Mouse (Mus musculus) liver, embryonic 14.5 days (tissue): Measurements from ENCODE around the gene Patz1. TPM values are rescaled to one million over a fixed set of nuclear protein-coding genes. Genes with fewer than 3 reads are reported as not detected.

Experiments used
- ATAC-seq: fragments of 200-750 bp; cut with Nextera tagmentation; 2 replicates; pipeline ENCODE4 v1.8.0; 2017; ENCODE audit warnings: moderate number of reproducible peaks, mild to moderate bottlenecking, moderate library complexity; ENCODE audit not compliant: insufficient read depth
- DNase-seq, 3 experiments: peaks; one replicate each; pipeline ENCODE4 v3.0.0-alpha.2; 2012 to 2013; ENCODE audit warnings: low read depth in 3 of 3, low spot score in 3 of 3
- H3K27ac ChIP-seq: fragments of 300-500 bp; sonication (generic); 2 replicates; pipeline ENCODE4 v1.5.1; 2014; ENCODE audit warnings: moderate library complexity, mild to moderate bottlenecking, control low read depth, inconsistent platforms
- H3K27me3 ChIP-seq: fragments of 300-500 bp; sonication (generic); 2 replicates; pipeline ENCODE4 v1.6.1; 2014; ENCODE audit warnings: mild to moderate bottlenecking, low read length, moderate library complexity; ENCODE audit not compliant: control insufficient read depth, insufficient read depth
- H3K36me3 ChIP-seq: fragments of 300-500 bp; sonication (generic); replicated peaks from 2 replicates; pipeline ENCODE4 v1.6.1; 2014; ENCODE audit warnings: low read depth; ENCODE audit not compliant: control insufficient read depth, insufficient read depth
- H3K4me1 ChIP-seq, 2 experiments: fragments of 200-500 bp in 1 of 2; fragments of 300-500 bp in 1 of 2; sonication (generic) in 1 of 2; replicated peaks; 2 replicates each; pipeline ENCODE4 v1.6.1; 2012 to 2014; ENCODE audit warnings: antibody characterized with exemption in 1 of 2, inconsistent platforms in 1 of 2, low read length in 1 of 2; ENCODE audit not compliant: control insufficient read depth in 2 of 2, insufficient read depth in 2 of 2
- H3K4me2 ChIP-seq: fragments of 300-500 bp; sonication (generic); 2 replicates; pipeline ENCODE4 v1.6.1; 2014; ENCODE audit warnings: low read depth, mild to moderate bottlenecking, control low read depth, moderate library complexity
- H3K4me3 ChIP-seq, 2 experiments: fragments of 200-500 bp in 1 of 2; fragments of 300-500 bp in 1 of 2; sonication (generic) in 1 of 2; 2 replicates each; pipeline ENCODE4 v1.5.1; 2012 to 2014; ENCODE audit warnings: low read depth in 2 of 2, low read length in 2 of 2, mild to moderate bottlenecking in 2 of 2, control low read depth in 1 of 2, inconsistent platforms in 1 of 2, moderate library complexity in 1 of 2; ENCODE audit not compliant: insufficient read depth in 1 of 2
- H3K9ac ChIP-seq: fragments of 300-500 bp; sonication (generic); replicated peaks from 2 replicates; pipeline ENCODE4 v1.6.1; 2014; ENCODE audit warnings: mild to moderate bottlenecking, control low read depth, moderate library complexity
- H3K9me3 ChIP-seq: fragments of 300-500 bp; sonication (generic); 2 replicates; pipeline ENCODE4 v1.6.1; 2016; ENCODE audit warnings: low read length, mixed read lengths; ENCODE audit not compliant: control insufficient read depth
- CTCF ChIP-seq: IDR thresholded peaks from 2 replicates; pipeline ENCODE4 v1.5.1; 2016; ENCODE audit warnings: antibody characterized with exemption, low read depth, control low read depth
- EP300 ChIP-seq: IDR thresholded peaks from 2 replicates; pipeline ENCODE4 v1.6.1; 2016; ENCODE audit warnings: antibody characterized with exemption, low read depth
- WGBS: fragments of 180-500 bp; shearing (Covaris S2); extraction: QIAGEN DNeasy Blood & Tissue Kit; methylation state at CpG from one replicate; pipeline ENCODE4 v1.1.7; 2014; ENCODE audit not compliant: insufficient replicate concordance; 5-methylcytosine and 5-hydroxymethylcytosine counted together
- polyA plus RNA-seq, 2 experiments: library from polyadenylated mRNA; depleted of rRNA in 1 of 2; stranded (reverse) in 1 of 2; unstranded in 1 of 2; fragments of >200 nt; fragmentation: Nextera tagmentation in 1 of 2; extraction: Ambion mirVana in 1 of 2; gene quantifications; 2 replicates each; pipeline versions ENCODE4 v1.2.1 to v1.2.3; 2012 to 2014

Patz1 gene
- polyA plus RNA-seq, 2 experiments = 11.6 to 16.2 TPM

DNA sequence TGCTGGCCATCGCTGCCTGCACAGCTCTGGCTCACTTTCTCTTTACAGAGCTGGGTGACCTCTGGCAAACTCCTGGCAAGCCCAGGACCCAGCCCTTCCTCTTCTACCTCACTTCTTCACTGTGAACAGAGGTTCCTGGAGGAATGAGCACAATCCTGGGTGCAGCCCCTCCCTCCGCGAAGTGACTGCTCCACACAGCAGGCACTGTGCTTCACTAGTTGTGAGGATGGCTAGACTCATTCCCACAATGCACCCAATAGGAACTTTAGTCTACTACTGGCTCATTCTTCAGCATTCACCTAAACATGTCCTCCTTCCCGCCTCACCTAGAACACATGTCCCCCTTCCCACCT is 60.6 kb downstream of the Patz1 start:
- WGBS = 65% methylated on average over 4 of the region's 4 CpGs
- H3K4me1 ChIP-seq = peaks cover 0 to 7% of the 10 kb centered on the region in 2 experiments; a peak in 2 of 4 replicates
- no peak overlapping the region for H3K9ac ChIP-seq
- no peak overlapping the region for H3K4me3 ChIP-seq
- no peak overlapping the region for H3K4me2 ChIP-seq
- no peak overlapping the region for H3K27ac ChIP-seq
- DNase-seq (no peak), ATAC-seq (no peak)
- no peaks in the 10 kb centered on the region for H3K27me3 ChIP-seq
- no peaks in the 10 kb centered on the region for H3K36me3 ChIP-seq
- TF ChIP-seq EP300 = no peak
- TF ChIP-seq CTCF = no peak
- H3K9me3 ChIP-seq = no peaks in the 10 kb centered on the region

GRCm38 (mm10) chr11:3352131-3352530 is 63.5 kb downstream of the Patz1 start:
- Histone ChIP-seq H3K9ac (no peak overlapping the region), H3K27me3 (no peaks in the 10 kb centered on the region), H3K27ac (no peak overlapping the region), H3K9me3 (no peaks in the 10 kb centered on the region), H3K4me1 (peaks cover 0 to 7% of the 10 kb centered on the region in 2 experiments; a peak in 2 of 4 replicates), H3K4me3 (no peak overlapping the region), H3K4me2 (no peak overlapping the region), H3K36me3 (no peaks in the 10 kb centered on the region)
- WGBS = 76% methylated on average over 9 of the region's 9 CpGs
- ATAC-seq = no peak
- no peak for DNase-seq
- no peak for TF ChIP-seq CTCF
- no peak for TF ChIP-seq EP300

DNA sequence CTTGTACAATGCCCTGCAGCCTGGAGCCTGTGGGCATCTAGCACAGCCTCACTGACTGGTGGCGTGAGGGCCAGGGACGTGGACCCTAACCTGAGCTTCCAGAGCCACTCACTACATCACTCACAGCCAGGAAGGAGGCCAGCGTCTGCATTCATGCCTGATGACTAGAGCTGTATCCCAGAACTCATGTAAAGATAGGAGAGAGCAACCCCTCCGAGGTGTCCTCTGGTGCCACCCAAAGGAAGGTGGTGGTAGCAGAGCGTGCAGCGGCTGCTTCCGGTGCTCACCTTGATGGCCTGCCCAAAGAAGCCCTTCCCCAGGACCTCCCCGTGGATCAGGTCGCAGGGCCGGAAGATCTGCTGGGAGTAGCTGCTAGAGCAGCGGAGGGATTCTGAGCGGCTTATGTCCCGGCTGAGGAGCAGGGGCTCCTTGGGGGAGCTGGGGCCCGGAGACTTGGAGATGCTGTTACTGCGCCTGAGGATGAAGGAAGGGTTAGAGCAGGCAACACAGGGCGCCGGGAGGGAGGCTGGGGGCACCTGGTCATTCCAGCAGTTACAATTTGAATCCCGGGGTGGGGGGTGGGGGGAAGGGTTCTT is 64.4 kb downstream of the Patz1 start:
- Histone ChIP-seq H3K36me3 (no peaks in the 10 kb centered on the region), H3K4me3 (no peak overlapping the region), H3K9me3 (no peaks in the 10 kb centered on the region), H3K9ac (no peak overlapping the region), H3K4me1 (peaks cover 0 to 7% of the 10 kb centered on the region in 2 experiments; a peak in 2 of 4 replicates), H3K27me3 (no peaks in the 10 kb centered on the region), H3K27ac (no peak overlapping the region), H3K4me2 (no peak overlapping the region)
- DNase-seq = no peak
- 72% methylated on average over 18 of the region's 18 CpGs for WGBS
- TF ChIP-seq EP300 (no peak), CTCF (peak; percentile 44)
- ATAC-seq = no peak

Other genes with a start within 250 kb of the Patz1 start
- gene Sfi1, start 95.4 kb upstream of the Patz1 start, polyA plus RNA-seq (2012; rRNA removed) = 4.3 and 5.4 TPM in 2 replicates
- gene Sfi1, start 95.4 kb upstream of the Patz1 start, polyA plus RNA-seq (2014; fragmentation: Nextera tagmentation; extraction: Ambion mirVana) = 1.7 and 2.4 TPM in 2 replicates
- 33.2 and 35.9 TPM in 2 replicates for gene Eif4enif1, start 86.5 kb upstream of the Patz1 start, polyA plus RNA-seq (2012; rRNA removed)
- 20.9 and 22.3 TPM in 2 replicates for gene Eif4enif1, start 86.5 kb upstream of the Patz1 start, polyA plus RNA-seq (2014; fragmentation: Nextera tagmentation; extraction: Ambion mirVana)
- 24.6 and 38.4 TPM in 2 replicates for gene Drg1, start 22.5 kb upstream of the Patz1 start, polyA plus RNA-seq (2012; rRNA removed)
- 112 and 118 TPM in 2 replicates for gene Drg1, start 22.5 kb upstream of the Patz1 start, polyA plus RNA-seq (2014; fragmentation: Nextera tagmentation; extraction: Ambion mirVana)
- 0.79 and 0.96 TPM in 2 replicates for gene Pik3ip1, start 41.5 kb downstream of the Patz1 start, polyA plus RNA-seq (2012; rRNA removed)
- gene Pik3ip1, start 41.5 kb downstream of the Patz1 start, polyA plus RNA-seq (2014; fragmentation: Nextera tagmentation; extraction: Ambion mirVana) = 0.42 and 0.94 TPM in 2 replicates
- gene Limk2, start 120.3 kb downstream of the Patz1 start, polyA plus RNA-seq (2012; rRNA removed) = 7.1 and 7.4 TPM in 2 replicates
- gene Limk2, start 120.3 kb downstream of the Patz1 start, polyA plus RNA-seq (2014; fragmentation: Nextera tagmentation; extraction: Ambion mirVana) = 7.0 and 9.5 TPM in 2 replicates
- gene Rnf185, start 163.5 kb downstream of the Patz1 start, polyA plus RNA-seq (2012; rRNA removed) = 5.0 and 5.5 TPM in 2 replicates
- 8.5 and 9.2 TPM in 2 replicates for gene Rnf185, start 163.5 kb downstream of the Patz1 start, polyA plus RNA-seq (2014; fragmentation: Nextera tagmentation; extraction: Ambion mirVana)
- 0.06 and 0.11 TPM in 2 replicates for gene Pla2g3, start 199.4 kb downstream of the Patz1 start, polyA plus RNA-seq (2012; rRNA removed)
- 0.04 and 0.13 TPM in 2 replicates for gene Pla2g3, start 199.4 kb downstream of the Patz1 start, polyA plus RNA-seq (2014; fragmentation: Nextera tagmentation; extraction: Ambion mirVana)
- 0.23 and 0.31 TPM in 2 replicates for gene Inpp5j, start 215.9 kb downstream of the Patz1 start, polyA plus RNA-seq (2012; rRNA removed)
- 0.27 and 0.38 TPM in 2 replicates for gene Inpp5j, start 215.9 kb downstream of the Patz1 start, polyA plus RNA-seq (2014; fragmentation: Nextera tagmentation; extraction: Ambion mirVana)
- 8.5 and 12.2 TPM in 2 replicates for gene Selenom, start 225.8 kb downstream of the Patz1 start, polyA plus RNA-seq (2012; rRNA removed)
- gene Selenom, start 225.8 kb downstream of the Patz1 start, polyA plus RNA-seq (2014; fragmentation: Nextera tagmentation; extraction: Ambion mirVana) = 9.4 and 10.3 TPM in 2 replicates